Mouse (Mus musculus): ENCODE data around the gene Pik3cd. TPM values are rescaled to one million over a fixed set of nuclear protein-coding genes. Genes with fewer than 3 reads are reported as not detected.

The Pik3cd gene
- polyA plus RNA-seq, 1 experiment from 2014 or later, result 5.1 TPM

DNA sequence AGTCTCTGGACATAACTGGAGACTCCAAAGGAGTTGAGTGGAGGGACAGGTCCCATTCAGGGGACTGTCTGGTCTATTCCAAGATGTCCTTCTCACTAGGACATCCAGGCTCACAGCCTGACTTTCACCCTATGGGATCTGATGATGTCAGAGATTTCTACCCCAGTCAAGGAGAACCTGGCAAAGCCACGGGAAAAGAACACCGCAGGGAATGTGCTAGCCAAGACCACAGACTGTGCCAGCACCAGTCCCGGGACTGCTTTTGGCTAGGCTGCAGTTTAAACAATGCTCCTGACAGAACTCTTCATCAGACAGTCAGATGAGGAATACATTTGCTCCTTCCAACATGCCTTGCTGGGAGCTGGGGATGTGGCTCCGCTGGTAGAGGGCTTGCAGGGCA, 2.4 kb downstream of the Pik3cd start:
- 84% methylated on average over 4 of the region's 4 CpGs for WGBS
- Histone ChIP-seq H3K9me3 (replicated peaks; ENCODE audit: control insufficient read depth, low read length) (no peaks in the 10 kb centered on the region), H3K4me1 (ENCODE audit: control insufficient read depth, insufficient read depth, low read length) (no peaks in the 10 kb centered on the region), H3K4me3 (replicated peaks; ENCODE audit: low read length) (no peak overlapping the region), H3K27ac (ENCODE audit: low read length) (no peak overlapping the region), H3K9ac (ENCODE audit: low read length) (no peak overlapping the region), H3K36me3 (ENCODE audit: control insufficient read depth, insufficient read depth, low read length) (no peaks in the 10 kb centered on the region), H3K4me2 (ENCODE audit: low read depth, low read length) (no peak overlapping the region), H3K27me3 (ENCODE audit: control insufficient read depth, insufficient read depth, low read length) (no peaks in the 10 kb centered on the region; the same call in 1 of the 2 replicates)
- ATAC-seq (ENCODE audit: insufficient read depth, low FRiP score), result no peak

DNA sequence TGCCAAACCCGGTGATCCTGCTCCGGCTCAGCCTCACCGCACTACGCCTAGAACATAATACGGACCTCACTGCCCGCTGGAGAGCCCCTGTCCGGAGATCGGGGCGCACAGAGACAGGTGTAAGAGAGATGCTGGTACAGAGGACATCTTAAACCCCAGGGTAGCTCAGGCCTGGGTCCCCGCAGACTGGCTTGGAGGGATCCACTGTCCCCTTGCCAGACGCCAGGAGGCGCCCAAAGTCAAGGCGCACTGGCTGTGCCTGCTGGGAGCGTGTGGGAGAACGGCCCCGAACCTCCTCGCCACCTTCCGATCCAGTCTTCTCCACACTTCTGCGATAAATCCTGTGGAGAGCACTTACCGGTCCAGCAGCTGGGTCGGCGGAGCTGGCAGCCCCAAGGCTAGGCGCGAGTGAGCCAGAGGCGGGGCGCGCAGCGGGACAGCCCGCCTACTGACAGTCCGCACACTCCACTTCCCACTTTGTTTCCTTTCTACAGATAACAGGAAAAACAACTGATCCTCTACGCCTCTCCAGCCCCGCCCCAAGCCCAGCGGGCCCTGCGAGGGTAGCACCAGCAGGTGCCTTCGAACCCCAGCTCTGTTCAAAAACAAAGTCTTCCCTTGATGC, 4.1 kb downstream of the Pik3cd start:
- no peaks in the 10 kb centered on the region for H3K9me3 ChIP-seq (replicated peaks; ENCODE audit: control insufficient read depth, low read length)
- no peaks in the 10 kb centered on the region; the same call in 1 of the 2 replicates for H3K27me3 ChIP-seq (ENCODE audit: control insufficient read depth, insufficient read depth, low read length)
- H3K36me3 ChIP-seq (ENCODE audit: control insufficient read depth, insufficient read depth, low read length), result no peaks in the 10 kb centered on the region
- H3K27ac ChIP-seq (ENCODE audit: low read length), result no peak overlapping the region
- peak; percentile 69 for ATAC-seq (ENCODE audit: insufficient read depth, low FRiP score)
- peak overlapping the region; percentile 70 for H3K9ac ChIP-seq (ENCODE audit: low read length)
- peak overlapping the region; percentile 51 for H3K4me3 ChIP-seq (replicated peaks; ENCODE audit: low read length)
- WGBS, result under 1% methylated on average over 35 of the region's 35 CpGs
- H3K4me1 ChIP-seq (ENCODE audit: control insufficient read depth, insufficient read depth, low read length), result no peaks in the 10 kb centered on the region
- peak overlapping the region; percentile 87 for H3K4me2 ChIP-seq (ENCODE audit: low read depth, low read length)

DNA sequence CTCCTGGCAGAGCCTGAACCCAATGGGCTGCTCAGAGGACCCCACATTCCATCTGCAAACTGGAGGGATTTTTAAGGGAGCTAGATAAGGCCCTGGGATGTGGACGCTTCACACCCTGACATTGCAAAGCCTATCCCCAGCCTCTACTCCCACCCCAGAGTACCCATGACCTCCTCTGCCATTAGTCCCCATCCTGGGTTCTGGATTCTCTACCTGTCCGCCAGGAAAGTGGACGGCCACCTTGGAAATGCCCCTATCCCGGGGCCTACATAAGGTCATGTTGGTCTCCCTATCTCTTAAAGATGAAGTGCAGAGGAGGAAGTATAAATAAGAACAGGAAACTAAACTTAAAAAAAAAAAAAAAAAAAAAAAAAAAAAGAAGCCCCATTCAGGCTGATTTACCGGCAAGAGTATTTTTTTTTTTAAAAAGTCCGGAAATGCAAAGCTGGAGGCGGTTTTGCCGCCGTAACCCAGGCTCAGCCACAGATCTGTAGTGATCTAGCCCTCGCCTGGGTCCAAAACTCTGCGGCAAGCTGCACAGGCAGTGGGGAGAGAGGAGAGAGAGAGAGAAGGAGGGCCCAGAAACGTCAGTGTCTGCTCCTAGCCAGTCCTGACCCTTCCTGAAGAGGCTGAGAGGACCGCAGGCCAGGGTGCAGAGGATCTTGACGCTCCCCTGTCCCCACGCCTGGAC, 4.7 kb downstream of the Pik3cd start:
- Histone ChIP-seq H3K9ac (ENCODE audit: low read length) (peak overlapping the region; percentile 70), H3K9me3 (replicated peaks; ENCODE audit: control insufficient read depth, low read length) (no peaks in the 10 kb centered on the region), H3K4me1 (ENCODE audit: control insufficient read depth, insufficient read depth, low read length) (no peaks in the 10 kb centered on the region), H3K4me2 (ENCODE audit: low read depth, low read length) (peak overlapping the region; percentile 87), H3K27ac (ENCODE audit: low read length) (no peak overlapping the region), H3K27me3 (ENCODE audit: control insufficient read depth, insufficient read depth, low read length) (no peaks in the 10 kb centered on the region; the same call in 1 of the 2 replicates), H3K36me3 (ENCODE audit: control insufficient read depth, insufficient read depth, low read length) (no peaks in the 10 kb centered on the region), H3K4me3 (replicated peaks; ENCODE audit: low read length) (peak overlapping the region; percentile 51)
- WGBS, result 27% methylated on average over 15 of the region's 15 CpGs
- ATAC-seq (ENCODE audit: insufficient read depth, low FRiP score), result no peak

DNA sequence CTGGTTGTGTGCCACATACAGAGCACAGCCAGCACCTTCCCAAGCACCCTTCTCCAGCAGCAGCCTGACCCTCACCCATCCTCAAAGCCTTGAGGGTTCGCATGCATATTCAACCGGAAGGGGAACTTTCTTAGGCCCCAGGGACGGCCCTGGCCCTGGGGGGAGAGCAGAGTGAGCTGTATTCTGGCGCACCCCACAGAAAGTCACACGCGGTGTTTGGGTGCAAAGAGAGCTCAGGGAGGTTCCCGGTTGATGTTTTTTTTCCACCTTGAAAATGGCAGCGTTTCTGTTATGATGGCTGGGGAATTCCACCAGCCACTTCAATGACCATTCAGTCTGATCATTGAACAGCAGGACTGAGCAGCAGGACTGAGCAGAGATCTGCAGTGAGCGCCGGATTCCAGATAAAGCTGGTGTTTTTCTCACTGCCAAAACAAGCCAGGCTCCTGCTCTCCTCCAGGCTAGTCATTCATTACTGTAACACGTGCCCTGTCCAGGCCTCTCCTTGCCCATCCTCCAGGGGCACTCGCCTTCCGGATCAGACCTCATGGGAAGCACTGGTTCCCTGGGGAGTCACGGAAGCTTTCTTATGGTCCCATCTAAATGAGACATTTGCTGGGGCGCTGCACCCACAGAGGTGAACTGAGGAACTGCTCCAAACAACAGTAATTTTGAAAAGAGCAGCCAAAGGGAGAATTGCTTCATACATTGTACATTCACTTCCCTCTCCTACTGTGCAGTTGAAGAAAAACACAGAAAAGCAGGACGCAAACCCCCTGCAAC, 6.0 kb downstream of the Pik3cd start:
- ATAC-seq (ENCODE audit: insufficient read depth, low FRiP score), result no peak
- no peaks in the 10 kb centered on the region for H3K9me3 ChIP-seq (replicated peaks; ENCODE audit: control insufficient read depth, low read length)
- H3K27me3 ChIP-seq (ENCODE audit: control insufficient read depth, insufficient read depth, low read length), result no peaks in the 10 kb centered on the region; the same call in 1 of the 2 replicates
- no peaks in the 10 kb centered on the region for H3K36me3 ChIP-seq (ENCODE audit: control insufficient read depth, insufficient read depth, low read length)
- no peak overlapping the region for H3K9ac ChIP-seq (ENCODE audit: low read length)
- WGBS, result 27% methylated on average over 16 of the region's 16 CpGs
- 0 out of 2 replicates have a peak overlapping the region, but pooled peaks have one; percentile 9 for H3K4me3 ChIP-seq (replicated peaks; ENCODE audit: low read length)
- H3K4me2 ChIP-seq (ENCODE audit: low read depth, low read length), result no peak overlapping the region
- no peaks in the 10 kb centered on the region for H3K4me1 ChIP-seq (ENCODE audit: control insufficient read depth, insufficient read depth, low read length)
- no peak overlapping the region for H3K27ac ChIP-seq (ENCODE audit: low read length)

DNA sequence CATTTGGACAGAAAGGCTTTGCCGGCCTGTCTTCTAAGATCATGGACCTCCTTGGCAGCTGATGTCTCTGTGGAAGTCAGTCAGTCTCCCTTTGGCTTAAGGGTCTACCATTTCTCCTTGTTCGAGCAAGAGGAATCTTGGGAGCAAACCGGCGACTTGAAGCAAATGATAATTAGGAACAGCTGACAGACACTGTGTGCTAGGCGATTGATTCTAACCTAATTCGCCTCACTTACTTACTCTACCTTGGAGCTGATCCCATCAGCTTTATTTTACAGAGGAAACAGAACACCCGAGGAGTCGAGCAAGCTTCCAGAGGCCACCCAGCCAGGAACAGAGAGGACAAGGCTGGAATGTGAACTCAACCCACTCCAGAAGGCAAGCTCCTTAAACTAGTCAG, 11.0 kb downstream of the Pik3cd start:
- no peak overlapping the region for H3K27ac ChIP-seq (ENCODE audit: low read length)
- no peak overlapping the region for H3K9ac ChIP-seq (ENCODE audit: low read length)
- H3K36me3 ChIP-seq (ENCODE audit: control insufficient read depth, insufficient read depth, low read length), result no peaks in the 10 kb centered on the region
- no peak overlapping the region for H3K4me3 ChIP-seq (replicated peaks; ENCODE audit: low read length)
- no peaks in the 10 kb centered on the region for H3K27me3 ChIP-seq (ENCODE audit: control insufficient read depth, insufficient read depth, low read length)
- WGBS, result 66% methylated on average over 8 of the region's 8 CpGs
- ATAC-seq (ENCODE audit: insufficient read depth, low FRiP score), result no peak
- H3K4me1 ChIP-seq (ENCODE audit: control insufficient read depth, insufficient read depth, low read length), result no peaks in the 10 kb centered on the region
- no peak overlapping the region for H3K4me2 ChIP-seq (ENCODE audit: low read depth, low read length)
- H3K9me3 ChIP-seq (replicated peaks; ENCODE audit: control insufficient read depth, low read length), result no peaks in the 10 kb centered on the region

DNA sequence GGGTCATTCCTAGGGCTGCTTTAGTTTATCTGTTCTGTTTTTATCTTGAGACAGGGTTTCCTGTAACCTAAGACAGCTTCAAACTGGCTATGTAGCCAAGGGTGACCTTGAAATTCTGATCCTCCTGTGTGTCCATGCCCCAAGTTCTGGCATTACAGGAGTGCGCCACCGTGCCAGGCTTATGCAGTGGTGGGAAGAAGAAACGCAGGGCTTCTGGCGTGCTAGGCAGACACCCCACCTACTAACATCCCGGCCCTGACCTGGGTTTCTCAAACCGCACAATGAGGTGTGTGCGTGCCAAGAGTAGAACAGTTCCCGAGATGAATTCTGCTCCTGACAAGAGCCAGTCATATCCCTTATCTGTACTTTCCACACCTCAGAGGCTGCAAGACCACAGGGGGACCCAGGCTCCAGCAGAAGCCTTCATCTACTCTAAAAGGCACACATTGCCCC, 11.5 kb downstream of the Pik3cd start:
- Histone ChIP-seq H3K27ac (ENCODE audit: low read length) (no peak overlapping the region), H3K4me3 (replicated peaks; ENCODE audit: low read length) (no peak overlapping the region), H3K9ac (ENCODE audit: low read length) (no peak overlapping the region), H3K36me3 (ENCODE audit: control insufficient read depth, insufficient read depth, low read length) (no peaks in the 10 kb centered on the region), H3K27me3 (ENCODE audit: control insufficient read depth, insufficient read depth, low read length) (no peaks in the 10 kb centered on the region), H3K9me3 (replicated peaks; ENCODE audit: control insufficient read depth, low read length) (no peaks in the 10 kb centered on the region), H3K4me1 (ENCODE audit: control insufficient read depth, insufficient read depth, low read length) (no peaks in the 10 kb centered on the region), H3K4me2 (ENCODE audit: low read depth, low read length) (no peak overlapping the region)
- WGBS, result 83% methylated on average over 8 of the region's 8 CpGs
- ATAC-seq (ENCODE audit: insufficient read depth, low FRiP score), result no peak

DNA sequence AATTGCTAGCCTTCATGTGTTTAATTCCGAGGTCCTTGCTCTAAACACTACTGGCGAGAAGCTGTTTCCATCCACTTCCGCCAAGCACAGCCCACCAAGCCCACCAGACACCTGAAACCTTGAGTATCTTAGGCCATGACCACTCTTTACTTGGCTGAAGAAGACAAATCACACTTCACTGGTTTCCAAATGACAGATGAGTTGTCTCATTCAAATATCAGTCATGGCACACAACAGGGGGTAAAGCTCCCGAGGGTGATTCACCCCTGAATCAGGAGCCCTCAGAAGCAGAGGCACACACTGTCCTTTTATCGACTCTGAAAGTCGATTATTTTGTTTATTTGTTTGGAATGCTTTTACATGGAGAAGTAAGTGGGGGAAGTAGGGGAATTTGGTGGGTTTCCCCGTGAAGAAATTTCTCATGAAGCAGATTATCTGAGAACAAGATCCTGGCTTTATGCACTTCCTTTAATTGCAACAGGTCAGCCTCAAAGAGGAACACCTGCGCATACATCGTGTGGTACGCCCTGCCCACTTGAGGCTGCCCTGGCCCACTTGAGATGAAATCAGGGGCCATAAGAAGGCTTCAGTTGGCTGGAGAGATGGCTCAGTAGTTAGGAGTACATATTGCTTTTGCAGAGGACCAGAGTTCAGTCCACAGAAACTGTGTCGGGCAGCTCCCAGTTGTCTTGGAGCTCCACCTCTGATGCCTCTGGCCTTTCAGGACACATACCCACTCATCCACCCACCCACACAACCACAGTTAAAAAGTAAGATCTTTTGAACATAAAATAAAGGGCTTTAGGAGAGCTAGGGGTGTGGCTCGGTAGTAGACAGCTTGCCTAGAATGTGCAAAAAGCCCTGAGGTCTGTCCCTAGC, 12.3 kb downstream of the Pik3cd start:
- Histone ChIP-seq H3K27me3 (ENCODE audit: control insufficient read depth, insufficient read depth, low read length) (no peaks in the 10 kb centered on the region), H3K9me3 (replicated peaks; ENCODE audit: control insufficient read depth, low read length) (no peaks in the 10 kb centered on the region), H3K9ac (ENCODE audit: low read length) (no peak overlapping the region), H3K27ac (ENCODE audit: low read length) (no peak overlapping the region), H3K4me3 (replicated peaks; ENCODE audit: low read length) (no peak overlapping the region), H3K4me2 (ENCODE audit: low read depth, low read length) (no peak overlapping the region), H3K36me3 (ENCODE audit: control insufficient read depth, insufficient read depth, low read length) (no peaks in the 10 kb centered on the region), H3K4me1 (ENCODE audit: control insufficient read depth, insufficient read depth, low read length) (no peaks in the 10 kb centered on the region)
- ATAC-seq (ENCODE audit: insufficient read depth, low FRiP score), result no peak
- 74% methylated on average over 12 of the region's 12 CpGs for WGBS

DNA sequence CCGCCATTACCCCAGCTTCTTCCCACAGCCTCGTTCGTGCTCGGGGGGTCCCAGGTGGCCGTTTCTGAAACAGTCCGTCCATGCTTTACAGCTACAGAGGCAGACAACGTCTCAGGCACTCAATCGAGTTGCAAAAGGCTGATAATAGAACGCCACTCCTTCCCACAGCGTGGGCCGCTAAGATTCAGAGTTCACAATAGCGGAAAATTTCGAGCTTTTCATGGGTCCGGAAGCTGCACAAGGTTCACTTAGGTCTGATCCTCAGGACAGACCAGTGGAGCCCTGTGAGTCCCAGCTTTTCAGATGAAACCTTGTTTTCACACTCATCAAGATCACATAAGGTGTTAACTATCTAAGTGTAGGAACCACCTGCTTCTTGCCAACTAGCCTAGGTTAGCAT, 13.5 kb downstream of the Pik3cd start:
- ATAC-seq (ENCODE audit: insufficient read depth, low FRiP score), result no peak
- H3K4me3 ChIP-seq (replicated peaks; ENCODE audit: low read length), result no peak overlapping the region
- H3K36me3 ChIP-seq (ENCODE audit: control insufficient read depth, insufficient read depth, low read length), result no peaks in the 10 kb centered on the region
- H3K9me3 ChIP-seq (replicated peaks; ENCODE audit: control insufficient read depth, low read length), result no peaks in the 10 kb centered on the region
- WGBS, result 79% methylated on average over 14 of the region's 14 CpGs
- no peak overlapping the region for H3K4me2 ChIP-seq (ENCODE audit: low read depth, low read length)
- no peak overlapping the region for H3K27ac ChIP-seq (ENCODE audit: low read length)
- no peaks in the 10 kb centered on the region for H3K27me3 ChIP-seq (ENCODE audit: control insufficient read depth, insufficient read depth, low read length)
- no peak overlapping the region for H3K9ac ChIP-seq (ENCODE audit: low read length)
- H3K4me1 ChIP-seq (ENCODE audit: control insufficient read depth, insufficient read depth, low read length), result no peaks in the 10 kb centered on the region

Measured in stomach, embryonic 16.5 days (tissue).